ENCODE assay signal across 27 mouse cellular contexts in the genomic region with DNA sequence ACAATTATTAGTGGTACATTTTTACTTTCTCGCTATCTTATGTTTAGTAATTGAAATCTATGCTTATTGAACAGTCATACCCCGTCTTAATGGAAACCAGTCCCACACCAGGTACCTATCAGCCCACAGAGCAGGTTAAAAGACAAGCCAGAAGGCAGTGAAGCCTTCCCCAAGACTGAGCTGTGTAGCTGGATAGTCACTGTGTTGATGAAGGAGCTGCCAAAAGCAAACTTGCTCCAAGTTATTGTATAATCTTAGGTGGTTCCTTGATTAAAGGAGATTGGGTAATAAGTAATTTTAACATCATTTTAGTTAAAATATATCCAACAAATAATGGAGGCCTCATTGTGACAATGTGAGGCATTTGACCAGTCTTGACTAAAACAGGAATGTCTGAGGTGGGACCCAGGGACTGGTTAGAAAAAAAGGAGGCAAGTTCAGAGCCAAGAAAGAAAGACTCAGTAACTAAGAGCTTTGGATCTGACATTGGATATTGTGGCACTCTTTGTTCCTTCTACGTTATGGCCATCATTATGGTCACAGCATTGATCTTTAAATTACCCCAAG.
DNase-seq lines count a peak whose midpoint lies in the region; TF ChIP-seq lines count a peak whose summit lies in the region.
"Had no signal": no experiment of that assay in that cellular context is flagged by ENCODE, and none has a peak within 500 bp of the region (broad histone marks: within the 10 kb centered on the region; RNA-seq: fewer than 3 reads in every experiment).

No protein-coding gene starts in this region.

- no peak for TF ChIP-seq POLR2A in kidney, adult 2 months (IDR thresholded peaks at IDR 0.05; ENCODE audit: low read depth, low read length)

- peak overlapping the region; percentile 24 for H3K27ac ChIP-seq in kidney, adult 2 months (ENCODE audit: insufficient read depth, low read depth, low read length)
- H3K27ac ChIP-seq: forebrain, embryonic 10.5 days; forebrain, embryonic 15.5 days; hindbrain, embryonic 10.5 days; hindbrain, embryonic 15.5 days; limb, embryonic 12.5 days; liver, embryonic 12.5 days; midbrain, embryonic 12.5 days; neural tube, embryonic 13.5 days; stomach, postnatal 0 days had no signal

- no peaks in the 10 kb centered on the region for H3K27me3 ChIP-seq in kidney, adult 2 months (replicated peaks; ENCODE audit: control insufficient read depth, insufficient read depth, low read length)
- H3K27me3 ChIP-seq: forebrain, embryonic 15.5 days; heart, embryonic 13.5 days; hindbrain, embryonic 15.5 days; limb, embryonic 12.5 days; liver, embryonic 12.5 days; megakaryocyte, embryonic 14.5 days; midbrain, embryonic 12.5 days; neural tube, embryonic 13.5 days had no signal

- peaks cover 9% of the 10 kb centered on the region; the same call in 1 of the 2 replicates for H3K36me3 ChIP-seq in kidney, adult 2 months (ENCODE audit: control insufficient read depth, insufficient read depth, low read length)
- H3K36me3 ChIP-seq: forebrain, embryonic 15.5 days; hindbrain, embryonic 15.5 days; midbrain, embryonic 12.5 days had no signal

- H3K4me3 ChIP-seq in kidney, adult 2 months (ENCODE audit: insufficient read depth, low read depth, low read length) = no peak overlapping the region
- H3K4me3 ChIP-seq: forebrain, embryonic 10.5 days; forebrain, embryonic 15.5 days; heart, embryonic 13.5 days; hindbrain, embryonic 10.5 days; hindbrain, embryonic 15.5 days; limb, embryonic 12.5 days; liver, embryonic 12.5 days; megakaryocyte, embryonic 14.5 days; midbrain, embryonic 12.5 days; neural tube, embryonic 13.5 days had no signal

- no peak for TF ChIP-seq CTCF in kidney, adult 2 months (conservative IDR thresholded peaks at IDR 0.05; ENCODE audit: insufficient read depth, insufficient read length, low read depth, low read length)

- peaks cover 25% of the 10 kb centered on the region for H3K4me1 ChIP-seq in kidney, adult 2 months (ENCODE audit: control insufficient read depth, insufficient read depth, low read length)
- H3K4me1 ChIP-seq: hindbrain, embryonic 15.5 days; limb, embryonic 12.5 days; liver, embryonic 12.5 days; neural tube, embryonic 13.5 days had no signal

- 58% methylated on average over 3 of the region's 3 CpGs for whole genome bisulfite sequencing in kidney, adult 2 months

- intact Hi-C loops in heart, postnatal 14 days (cut with DNase I) = no loop called here
- intact Hi-C loops in left cerebral cortex, postnatal 14 days (cut with DNase I) = no loop called here

- DNase-seq in kidney, adult 2 months = peak; percentile 90
- DNase-seq in kidney, adult 18-20 months = no peak
- DNase-seq in adipocyte (ENCODE audit: low spot score) = peak; percentile 34
- peak; percentile 93 for DNase-seq in kidney, adult 9 months
- DNase-seq in kidney, postnatal 10 days = peak; percentile 45
- no peak for DNase-seq in heart, postnatal 14 days
- DNase-seq in left cerebral cortex, postnatal 14 days (ENCODE audit: low spot score in 2 of 2) = no peak
- DNase-seq: adrenal gland, postnatal 25 days; cerebellum, adult 18-20 months; cerebellum, postnatal 10 days; heart, postnatal 10 days; liver, postnatal 0 days; lung, postnatal 4 days; right cerebral cortex, postnatal 4 days; thymus, adult 18-20 months; thymus, postnatal 25 days had no signal

Comparison
In these comparisons a context has a peak if more than half of its experiments do, and no peak if none do; other contexts are left out.
1. DNase-seq: peak in kidney, adult 2 months (single experiment), adipocyte (single experiment), kidney, adult 9 months (single experiment) and kidney, postnatal 10 days (single experiment); none in kidney, adult 18-20 months (single experiment), heart, postnatal 14 days (0 of 2) and left cerebral cortex, postnatal 14 days (0 of 2).